Mouse (Mus musculus) adrenal gland, postnatal 36 days (tissue): Measurements from ENCODE around the gene Ambra1. TPM values are rescaled to one million over a fixed set of nuclear protein-coding genes. Genes with fewer than 3 reads are reported as not detected.

Experiments used
- DNase-seq, 2 experiments: peaks; one replicate each; pipeline ENCODE4 v3.0.0; 2021; ENCODE audit warnings: mixed read lengths in 1 of 2
- total RNA-seq, 2 experiments: library from RNA; stranded (reverse); gene quantifications; 2 replicates each; pipeline ENCODE4 v1.2.3; 2021

Ambra1 gene
- total RNA-seq, 2 experiments from 2014 or later, result 34.4 to 35.5 TPM

DNA sequence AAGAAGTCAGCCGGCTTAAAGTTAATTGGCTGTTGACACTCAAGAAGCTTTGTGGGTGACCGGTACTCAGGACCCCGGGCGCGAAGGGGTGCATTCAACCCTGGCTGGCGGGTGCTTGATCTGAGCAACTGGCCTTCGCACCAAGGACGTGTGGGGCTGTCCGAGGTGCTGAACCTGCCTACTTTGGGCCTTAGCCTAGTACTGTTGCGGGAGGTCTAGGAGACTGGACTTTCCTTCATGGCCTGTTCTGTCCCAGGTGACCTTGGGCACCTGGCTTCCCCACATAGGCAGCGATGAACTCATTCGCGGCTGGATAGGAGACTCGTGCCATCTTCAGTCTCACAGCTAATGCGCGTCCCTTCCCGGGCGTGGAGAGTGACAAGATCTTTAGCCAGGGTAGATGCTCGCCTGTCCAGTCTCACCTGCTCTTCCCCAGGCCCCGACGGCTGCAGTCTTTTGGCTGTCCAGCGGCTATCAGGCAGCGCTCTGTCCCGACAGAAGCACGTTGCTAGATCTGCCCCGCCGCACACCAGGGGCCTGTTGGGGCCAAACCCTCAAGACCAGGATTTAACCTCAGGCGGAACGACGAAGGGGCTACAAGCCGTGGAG lies 191.4 kb downstream of the Ambra1 start:
- DNase-seq, result peak; percentile 88 to 92

DNA sequence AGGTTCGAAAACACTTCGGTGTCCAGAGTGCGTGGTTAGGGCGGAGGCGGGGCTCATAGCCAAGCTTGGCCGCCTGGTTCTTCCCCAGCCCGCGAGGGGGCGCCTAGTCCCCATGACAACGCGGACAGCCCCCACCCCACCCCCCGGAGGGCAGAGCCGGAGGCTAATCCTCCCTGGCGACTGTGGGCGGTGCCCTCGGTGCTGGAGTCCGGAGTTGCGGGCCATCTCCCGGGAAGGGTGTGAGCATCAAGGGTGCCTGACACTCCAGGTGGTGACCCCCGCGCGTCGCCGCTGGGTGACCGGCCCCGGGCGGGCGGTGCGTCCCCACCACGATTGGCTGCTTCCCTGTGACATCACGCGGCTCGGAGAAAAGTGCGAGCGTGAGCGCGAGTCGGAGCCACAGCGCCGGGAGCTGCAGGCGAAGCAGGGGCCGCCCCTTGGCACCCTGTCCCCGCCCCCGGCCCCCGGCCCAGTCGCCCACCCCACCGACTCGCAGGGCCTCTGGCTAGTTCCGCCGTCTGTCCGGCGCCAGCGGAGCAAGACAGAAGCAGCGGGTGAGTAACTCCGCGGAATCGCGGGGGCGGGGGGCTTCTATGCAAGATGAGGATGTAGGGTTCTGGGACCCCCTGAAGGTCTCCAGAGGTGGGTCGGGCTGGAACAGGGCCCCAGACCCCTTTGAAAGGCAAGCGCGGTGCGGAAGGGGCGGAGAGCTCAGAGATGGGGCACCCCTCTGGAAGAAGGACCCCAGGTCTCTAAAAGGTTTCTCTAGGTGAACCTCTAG lies 192.0 kb downstream of the Ambra1 start:
- DNase-seq, result peak; percentile 58 to 73

- DNase-seq, result no peak
Measured at GRCm38 (mm10) chr2:91922586-91923414, 192.9 kb downstream of the Ambra1 start.

DNA sequence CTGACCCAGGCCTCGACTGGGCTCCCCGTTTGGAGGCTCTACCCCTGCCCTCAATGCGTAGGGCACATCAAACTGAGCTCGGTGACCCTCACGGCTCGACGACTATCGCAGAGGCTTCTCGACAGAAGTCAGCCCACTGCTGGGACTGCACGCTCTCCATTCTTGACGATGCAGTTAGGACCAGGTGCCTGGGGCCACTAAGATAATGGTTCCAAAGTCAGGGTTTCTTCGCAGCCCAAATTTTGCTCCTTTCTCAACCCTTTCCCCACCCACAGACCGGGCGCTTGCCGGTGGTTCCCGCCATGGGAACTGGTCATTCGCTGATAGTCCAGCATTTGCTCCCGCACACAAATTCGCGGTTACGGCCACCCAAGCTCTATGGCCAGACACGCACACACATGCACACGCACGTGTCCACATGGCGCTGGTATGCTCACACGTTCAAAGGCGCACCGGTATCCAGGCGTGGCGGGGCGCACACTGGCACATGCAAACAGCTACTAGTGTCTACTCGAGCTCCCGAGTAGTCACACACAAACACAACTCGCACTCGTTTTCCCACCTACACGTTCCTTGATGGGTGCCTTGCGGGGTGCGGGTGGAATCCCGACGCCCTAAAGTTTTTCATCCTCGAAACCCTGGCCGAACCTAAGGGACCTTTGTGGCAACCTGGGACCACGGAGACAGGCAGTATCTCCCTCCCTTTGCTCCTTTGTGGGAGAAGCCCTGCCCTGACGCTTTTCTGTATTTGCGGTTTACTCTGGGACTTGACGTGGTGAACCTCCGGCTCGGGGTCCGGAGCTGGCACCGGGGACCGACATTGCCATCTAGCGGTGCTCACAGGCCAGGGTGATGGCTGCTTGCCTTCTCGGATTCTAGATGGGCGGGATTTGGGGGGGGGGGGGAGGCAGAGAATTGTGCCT lies 193.7 kb downstream of the Ambra1 start:
- DNase-seq, result peak; percentile 82 to 85

GRCm38 (mm10) chr2:91924726-91925125 lies 194.8 kb downstream of the Ambra1 start:
- no peak for DNase-seq

- DNase-seq, result no peak
Measured at GRCm38 (mm10) chr2:91925442-91925841, 195.5 kb downstream of the Ambra1 start.

GRCm38 (mm10) chr2:91926949-91927348 lies 197.0 kb downstream of the Ambra1 start, which contains the start of gene Chrm4:
Gene Chrm4 (plus strand): TSS chr2:91927249.
- no peak for DNase-seq

- peak; percentile 82 to 91 for DNase-seq
Measured at GRCm38 (mm10) chr2:91927826-91928533, 198.0 kb downstream of the Ambra1 start.

DNA sequence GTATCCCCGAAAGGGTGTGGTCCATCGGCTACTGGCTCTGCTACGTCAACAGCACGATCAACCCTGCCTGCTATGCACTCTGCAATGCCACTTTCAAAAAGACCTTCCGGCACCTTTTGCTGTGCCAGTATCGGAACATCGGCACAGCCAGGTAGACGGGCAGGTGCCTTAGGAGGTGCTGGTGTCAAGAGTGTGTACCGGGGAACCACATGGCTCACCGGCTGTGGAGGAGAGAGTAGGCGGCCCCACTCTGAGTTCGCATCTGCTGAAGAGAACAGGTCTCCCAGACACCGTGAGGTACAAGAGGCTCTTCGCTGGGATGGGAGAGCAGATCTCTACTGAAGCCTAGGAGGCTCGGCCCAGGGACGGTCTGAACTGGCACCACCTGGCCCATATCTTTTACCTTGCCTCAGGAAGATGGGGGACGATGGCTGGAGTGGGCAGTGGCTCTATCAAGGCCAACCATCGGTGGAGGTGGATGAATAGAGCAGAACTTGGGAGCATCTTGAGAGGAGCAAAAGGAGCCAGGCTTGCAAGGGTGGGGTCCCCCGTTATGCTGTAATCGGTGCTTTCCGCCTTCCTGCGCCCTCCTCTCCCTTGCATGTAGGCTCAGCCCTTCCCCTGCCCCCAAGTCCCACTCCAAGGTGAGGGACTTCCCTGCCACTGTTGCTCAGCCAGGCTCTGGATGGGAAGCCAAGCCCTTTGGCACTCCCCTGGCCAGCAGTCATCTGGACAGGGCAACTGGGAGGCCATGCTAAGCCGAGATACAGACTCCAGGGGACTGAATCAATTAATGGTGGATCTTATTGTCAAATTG lies 198.8 kb downstream of the Ambra1 start:
- no peak for DNase-seq

GRCm38 (mm10) chr2:91929455-91929854 lies 199.5 kb downstream of the Ambra1 start:
- DNase-seq, result no peak

DNA sequence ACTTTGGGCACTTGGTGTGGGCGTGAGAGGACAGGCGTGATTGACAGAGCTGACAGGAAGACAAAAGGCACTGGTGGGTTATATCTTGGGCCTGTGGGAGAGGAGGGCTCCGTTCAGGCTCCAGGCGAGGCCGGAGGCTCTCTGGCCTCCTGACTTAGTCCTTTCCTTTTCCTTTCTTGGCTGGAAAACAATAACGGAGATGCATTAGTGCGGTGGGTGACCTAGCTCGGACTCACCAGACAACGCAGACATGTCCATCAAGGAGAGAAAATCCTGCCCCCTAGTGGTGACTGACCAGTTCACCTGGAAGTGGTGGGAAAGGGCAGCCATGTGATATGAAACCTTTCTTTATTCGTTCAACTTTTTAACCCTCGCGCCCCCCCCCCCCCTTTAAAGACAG lies 200.0 kb downstream of the Ambra1 start:
- DNase-seq, result peak; percentile 70 to 81

- no peak for DNase-seq
Measured at GRCm38 (mm10) chr2:91930761-91931291, 200.9 kb downstream of the Ambra1 start.

DNA sequence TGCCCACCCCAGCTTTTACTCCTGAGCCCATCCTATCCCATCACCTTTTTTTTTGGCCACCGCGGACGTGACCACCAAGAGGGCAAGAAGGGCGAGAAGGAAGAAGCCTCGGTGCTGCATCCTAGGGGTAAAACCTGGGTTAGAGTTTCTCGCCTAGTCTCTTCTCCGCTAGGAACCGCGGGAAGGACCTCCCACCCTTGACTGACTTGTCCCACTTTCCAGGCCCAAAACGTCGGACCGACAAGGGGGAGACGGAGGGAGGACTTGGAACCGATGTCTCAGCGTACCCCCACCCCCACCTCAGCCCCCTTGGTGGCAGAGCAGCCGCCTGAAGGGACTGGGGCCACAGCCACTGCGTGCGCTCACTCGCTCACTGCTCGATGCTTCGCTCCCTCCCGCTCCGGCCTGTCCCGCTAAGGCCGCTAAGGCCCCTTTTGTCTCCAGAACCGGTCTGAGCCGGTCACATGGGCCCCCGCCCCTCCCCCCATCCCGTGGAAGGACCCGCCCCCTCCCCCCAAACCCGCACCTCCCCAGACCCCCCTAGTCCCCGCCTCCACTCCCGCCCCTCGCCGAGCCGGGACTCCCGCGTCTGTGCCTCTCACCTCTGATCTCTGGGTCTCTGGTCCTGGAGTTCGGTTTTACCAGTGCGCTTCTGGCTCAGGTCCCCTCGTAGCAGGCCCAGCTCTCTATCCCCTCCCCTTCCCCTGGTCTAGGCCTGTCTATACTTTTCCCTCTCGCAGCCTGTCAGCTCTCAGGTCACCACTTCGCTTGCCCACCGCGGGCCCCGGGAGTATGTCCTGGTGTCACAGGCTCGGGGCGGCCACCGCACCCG lies 201.6 kb downstream of the Ambra1 start:
- DNase-seq, result peak in 1 of 2 experiments; percentile 40

GRCm38 (mm10) chr2:91932160-91932711 lies 202.3 kb downstream of the Ambra1 start, which contains the start of gene Mdk:
Gene Mdk (minus strand): TSS chr2:91932297.
- DNase-seq, result no peak

DNA sequence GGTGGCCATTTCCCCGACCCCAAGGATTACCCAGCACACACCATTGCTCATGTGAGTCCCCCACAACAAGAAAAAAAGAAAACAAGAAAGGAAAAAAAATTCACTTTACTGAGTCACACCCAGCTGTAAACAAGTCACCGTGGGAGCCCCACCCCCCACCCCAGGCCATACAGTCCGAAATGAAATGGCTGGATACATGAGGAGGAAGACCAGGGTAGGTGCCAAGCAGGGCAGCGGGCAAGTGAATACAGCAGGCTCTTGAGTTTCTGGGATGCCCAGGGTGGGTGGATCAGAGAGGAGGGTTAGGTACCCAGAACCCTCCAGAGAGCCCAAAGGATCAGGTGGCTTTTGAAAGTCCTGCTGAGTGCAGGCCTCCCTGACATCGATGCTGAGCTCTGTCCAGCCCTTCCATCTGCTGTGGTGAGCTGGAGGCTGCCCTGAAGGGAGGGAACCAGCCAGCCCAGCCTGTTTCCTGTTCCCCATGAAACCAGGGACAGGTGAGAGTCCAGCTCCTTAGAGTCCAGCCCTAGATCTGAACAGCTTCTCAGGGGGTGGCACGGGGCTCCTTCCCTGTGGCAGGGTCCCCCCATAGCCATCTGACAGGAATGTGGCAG lies 202.9 kb downstream of the Ambra1 start:
- no peak for DNase-seq

- DNase-seq, result no peak
Measured at GRCm38 (mm10) chr2:91933471-91933870, 203.5 kb downstream of the Ambra1 start.

GRCm38 (mm10) chr2:91934016-91934415 lies 204.1 kb downstream of the Ambra1 start:
- DNase-seq, result no peak
